Mouse (Mus musculus): ENCODE data around the gene Fam171a2. TPM values are rescaled to one million over a fixed set of nuclear protein-coding genes. Genes with fewer than 3 reads are reported as not detected.

The Fam171a2 gene
- polyA plus RNA-seq, 1 experiment from 2014 or later, result 4.6 TPM

- peaks cover 49% of the 10 kb centered on the region for H3K36me3 ChIP-seq (ENCODE audit: control insufficient read depth, insufficient read depth, low read length)
- H3K4me1 ChIP-seq (ENCODE audit: control insufficient read depth in 2 of 2, insufficient read depth in 2 of 2, low read length in 2 of 2), result no peaks in the 10 kb centered on the region
- no peak for ATAC-seq (ENCODE audit: insufficient number of reproducible peaks, insufficient read depth, low FRiP score, low read depth)
- H3K4me2 ChIP-seq (ENCODE audit: low read length), result no peak overlapping the region
- H3K9me3 ChIP-seq (ENCODE audit: control insufficient read depth, low read length), result no peaks in the 10 kb centered on the region
- H3K27me3 ChIP-seq (ENCODE audit: control insufficient read depth, insufficient read depth, low read length), result no peaks in the 10 kb centered on the region
- H3K27ac ChIP-seq (replicated peaks in 1 of 2; ENCODE audit: control insufficient read depth in 1 of 2, insufficient read depth in 1 of 2, low read depth in 2 of 2, low read length in 2 of 2), result no peak overlapping the region
- H3K4me3 ChIP-seq (ENCODE audit: control insufficient read depth in 1 of 2, insufficient read depth in 1 of 2, low read depth in 1 of 2, low read length in 2 of 2), result no peak overlapping the region
- H3K9ac ChIP-seq (ENCODE audit: low read length), result no peak overlapping the region
- WGBS, result 62% methylated on average over 11 of the region's 11 CpGs
Measured at GRCm38 (mm10) chr11:102486733-102487386, 39.4 kb upstream of the Fam171a2 start.

GRCm38 (mm10) chr11:102481779-102482178, 34.3 kb upstream of the Fam171a2 start:
- no peak for ATAC-seq (ENCODE audit: insufficient number of reproducible peaks, insufficient read depth, low FRiP score, low read depth)
- WGBS, result 92% methylated on average over 10 of the region's 10 CpGs
- H3K9ac ChIP-seq (ENCODE audit: low read length), result no peak overlapping the region
- no peaks in the 10 kb centered on the region for H3K27me3 ChIP-seq (ENCODE audit: control insufficient read depth, insufficient read depth, low read length)
- no peaks in the 10 kb centered on the region for H3K9me3 ChIP-seq (ENCODE audit: control insufficient read depth, low read length)
- no peak overlapping the region for H3K4me2 ChIP-seq (ENCODE audit: low read length)
- peaks cover 81% of the 10 kb centered on the region for H3K36me3 ChIP-seq (ENCODE audit: control insufficient read depth, insufficient read depth, low read length)
- no peak overlapping the region for H3K4me3 ChIP-seq (ENCODE audit: control insufficient read depth in 1 of 2, insufficient read depth in 1 of 2, low read depth in 1 of 2, low read length in 2 of 2)
- no peak overlapping the region for H3K27ac ChIP-seq (replicated peaks in 1 of 2; ENCODE audit: control insufficient read depth in 1 of 2, insufficient read depth in 1 of 2, low read depth in 2 of 2, low read length in 2 of 2)
- H3K4me1 ChIP-seq (ENCODE audit: control insufficient read depth in 2 of 2, insufficient read depth in 2 of 2, low read length in 2 of 2), result no peaks in the 10 kb centered on the region

- 93% methylated on average over 4 of the region's 4 CpGs for WGBS
Measured at GRCm38 (mm10) chr11:102480897-102481296, 33.4 kb upstream of the Fam171a2 start.

GRCm38 (mm10) chr11:102480111-102480510, 32.6 kb upstream of the Fam171a2 start:
- no peak overlapping the region for H3K27ac ChIP-seq (replicated peaks in 1 of 2; ENCODE audit: control insufficient read depth in 1 of 2, insufficient read depth in 1 of 2, low read depth in 2 of 2, low read length in 2 of 2)
- H3K4me2 ChIP-seq (ENCODE audit: low read length), result no peak overlapping the region
- no peaks in the 10 kb centered on the region for H3K4me1 ChIP-seq (ENCODE audit: control insufficient read depth in 2 of 2, insufficient read depth in 2 of 2, low read length in 2 of 2)
- H3K27me3 ChIP-seq (ENCODE audit: control insufficient read depth, insufficient read depth, low read length), result no peaks in the 10 kb centered on the region
- no peaks in the 10 kb centered on the region for H3K9me3 ChIP-seq (ENCODE audit: control insufficient read depth, low read length)
- WGBS, result 95% methylated on average over 15 of the region's 15 CpGs
- H3K36me3 ChIP-seq (ENCODE audit: control insufficient read depth, insufficient read depth, low read length), result peaks cover 68% of the 10 kb centered on the region
- no peak overlapping the region for H3K9ac ChIP-seq (ENCODE audit: low read length)
- ATAC-seq (ENCODE audit: insufficient number of reproducible peaks, insufficient read depth, low FRiP score, low read depth), result no peak
- H3K4me3 ChIP-seq (ENCODE audit: control insufficient read depth in 1 of 2, insufficient read depth in 1 of 2, low read depth in 1 of 2, low read length in 2 of 2), result no peak overlapping the region

More at GRCm38 (mm10) chr11:102480897-102481296, 33.4 kb upstream of the Fam171a2 start:
- Histone ChIP-seq H3K4me2 (ENCODE audit: low read length) (no peak overlapping the region), H3K4me3 (ENCODE audit: control insufficient read depth in 1 of 2, insufficient read depth in 1 of 2, low read depth in 1 of 2, low read length in 2 of 2) (no peak overlapping the region), H3K4me1 (ENCODE audit: control insufficient read depth in 2 of 2, insufficient read depth in 2 of 2, low read length in 2 of 2) (no peaks in the 10 kb centered on the region), H3K36me3 (ENCODE audit: control insufficient read depth, insufficient read depth, low read length) (peaks cover 72% of the 10 kb centered on the region), H3K9me3 (ENCODE audit: control insufficient read depth, low read length) (no peaks in the 10 kb centered on the region), H3K27me3 (ENCODE audit: control insufficient read depth, insufficient read depth, low read length) (no peaks in the 10 kb centered on the region), H3K9ac (ENCODE audit: low read length) (no peak overlapping the region), H3K27ac (replicated peaks in 1 of 2; ENCODE audit: control insufficient read depth in 1 of 2, insufficient read depth in 1 of 2, low read depth in 2 of 2, low read length in 2 of 2) (no peak overlapping the region)
- no peak for ATAC-seq (ENCODE audit: insufficient number of reproducible peaks, insufficient read depth, low FRiP score, low read depth)

- no peak overlapping the region for H3K9ac ChIP-seq (ENCODE audit: low read length)
- 95% methylated on average over 23 of the region's 23 CpGs for WGBS
- no peak overlapping the region for H3K4me3 ChIP-seq (ENCODE audit: control insufficient read depth in 1 of 2, insufficient read depth in 1 of 2, low read depth in 1 of 2, low read length in 2 of 2)
- peaks cover 63% of the 10 kb centered on the region for H3K36me3 ChIP-seq (ENCODE audit: control insufficient read depth, insufficient read depth, low read length)
- ATAC-seq (ENCODE audit: insufficient number of reproducible peaks, insufficient read depth, low FRiP score, low read depth), result no peak
- no peaks in the 10 kb centered on the region for H3K4me1 ChIP-seq (ENCODE audit: control insufficient read depth in 2 of 2, insufficient read depth in 2 of 2, low read length in 2 of 2)
- no peaks in the 10 kb centered on the region for H3K27me3 ChIP-seq (ENCODE audit: control insufficient read depth, insufficient read depth, low read length)
- no peaks in the 10 kb centered on the region for H3K9me3 ChIP-seq (ENCODE audit: control insufficient read depth, low read length)
- no peak overlapping the region for H3K4me2 ChIP-seq (ENCODE audit: low read length)
- H3K27ac ChIP-seq (replicated peaks in 1 of 2; ENCODE audit: control insufficient read depth in 1 of 2, insufficient read depth in 1 of 2, low read depth in 2 of 2, low read length in 2 of 2), result no peak overlapping the region
Measured at GRCm38 (mm10) chr11:102479581-102479980, 32.1 kb upstream of the Fam171a2 start.

GRCm38 (mm10) chr11:102478671-102479070, 31.2 kb upstream of the Fam171a2 start:
- Histone ChIP-seq H3K9me3 (ENCODE audit: control insufficient read depth, low read length) (no peaks in the 10 kb centered on the region), H3K9ac (ENCODE audit: low read length) (no peak overlapping the region), H3K27me3 (ENCODE audit: control insufficient read depth, insufficient read depth, low read length) (no peaks in the 10 kb centered on the region), H3K4me3 (ENCODE audit: control insufficient read depth in 1 of 2, insufficient read depth in 1 of 2, low read depth in 1 of 2, low read length in 2 of 2) (no peak overlapping the region), H3K27ac (replicated peaks in 1 of 2; ENCODE audit: control insufficient read depth in 1 of 2, insufficient read depth in 1 of 2, low read depth in 2 of 2, low read length in 2 of 2) (no peak overlapping the region), H3K4me1 (ENCODE audit: control insufficient read depth in 2 of 2, insufficient read depth in 2 of 2, low read length in 2 of 2) (no peaks in the 10 kb centered on the region), H3K4me2 (ENCODE audit: low read length) (no peak overlapping the region), H3K36me3 (ENCODE audit: control insufficient read depth, insufficient read depth, low read length) (peaks cover 60% of the 10 kb centered on the region)
- ATAC-seq (ENCODE audit: insufficient number of reproducible peaks, insufficient read depth, low FRiP score, low read depth), result no peak
- 96% methylated on average over 3 of the region's 3 CpGs for whole genome bisulfite sequencing

GRCm38 (mm10) chr11:102475027-102475426, 27.5 kb upstream of the Fam171a2 start:
- WGBS, result 88% methylated on average over 3 of the region's 3 CpGs
- Histone ChIP-seq H3K4me1 (ENCODE audit: control insufficient read depth in 2 of 2, insufficient read depth in 2 of 2, low read length in 2 of 2) (peaks cover 0 to 2% of the 10 kb centered on the region in 2 experiments; a peak in 2 of 4 replicates), H3K9ac (ENCODE audit: low read length) (no peak overlapping the region), H3K4me3 (ENCODE audit: control insufficient read depth in 1 of 2, insufficient read depth in 1 of 2, low read depth in 1 of 2, low read length in 2 of 2) (no peak overlapping the region), H3K4me2 (ENCODE audit: low read length) (no peak overlapping the region), H3K27ac (replicated peaks in 1 of 2; ENCODE audit: control insufficient read depth in 1 of 2, insufficient read depth in 1 of 2, low read depth in 2 of 2, low read length in 2 of 2) (no peak overlapping the region), H3K36me3 (ENCODE audit: control insufficient read depth, insufficient read depth, low read length) (peaks cover 28% of the 10 kb centered on the region), H3K27me3 (ENCODE audit: control insufficient read depth, insufficient read depth, low read length) (no peaks in the 10 kb centered on the region), H3K9me3 (ENCODE audit: control insufficient read depth, low read length) (no peaks in the 10 kb centered on the region)
- ATAC-seq (ENCODE audit: insufficient number of reproducible peaks, insufficient read depth, low FRiP score, low read depth), result no peak

Measured in heart, embryonic 14.5 days (tissue).